Mouse (Mus musculus) gastrocnemius, postnatal 14 days (tissue): ENCODE measurements around the gene Xirp2. TPM values are rescaled to one million over a fixed set of nuclear protein-coding genes. Genes with fewer than 3 reads are reported as not detected.
A peak's percentile ranks its signal among the peaks of the same experiment; 100 is the strongest.
"Not testable (repeated sequence)": the region's sequence is repeated elsewhere in the genome, so short reads cannot be mapped to it uniquely, and the experiment has no call there.

Experiments used
- DNase-seq: peaks from one replicate; pipeline ENCODE4 v3.0.0; 2021; ENCODE audit warnings: mixed read lengths
- intact Hi-C: fragments of 180-260 bp; cut with DNase I; formaldehyde crosslinking; loops from one replicate; pipeline ENCODE4 v1.15.1; 2025; ENCODE audit warnings: low total_unique reads
- long read RNA-seq, 2 experiments: library from polyadenylated mRNA; stranded (forward); transcript quantifications; one replicate each; pipeline ENCODE4 v2.0.0; 2021
- total RNA-seq, 2 experiments: library from RNA; stranded (reverse); gene quantifications; 2 replicates each; pipeline ENCODE4 v1.2.3; 2021

Xirp2 gene
- total RNA-seq = 100 to 1,000 TPM; 444 to 471 TPM
- long read RNA-seq, experiment 1, partial matches to known transcripts = 107 of 110 reads
- long read RNA-seq, experiment 1, other reads (novel, unspliced or antisense) = 3 of 110 reads
- long read RNA-seq, experiment 2, full-length matches to known transcripts = 2 of 93 reads
- long read RNA-seq, experiment 2, partial matches to known transcripts = 85 of 93 reads
- long read RNA-seq, experiment 2, other reads (novel, unspliced or antisense) = 6 of 93 reads

DNA sequence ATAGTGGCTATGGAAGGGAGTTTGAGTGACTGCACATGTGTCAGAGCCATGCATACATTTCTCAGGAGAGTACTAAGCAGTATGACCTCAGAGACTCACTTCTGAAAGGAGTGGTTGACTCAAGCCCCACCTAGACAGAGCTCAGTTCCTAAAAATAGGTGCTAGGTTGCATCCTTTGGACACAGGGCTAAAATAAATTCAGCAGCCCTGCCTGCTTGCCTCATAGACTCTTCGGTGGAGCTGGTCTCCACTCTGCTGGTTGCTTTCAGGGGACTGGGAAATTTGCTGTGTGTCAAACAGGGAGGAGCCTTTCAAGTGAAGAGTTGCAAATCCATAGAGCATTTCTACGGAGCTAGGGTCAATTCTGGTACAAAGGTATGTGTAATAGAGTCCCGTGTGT is at the start of gene Xirp2:
Xirp2 (plus strand) TSS at position 223 of the 400 bp plus-strand sequence.
- DNase-seq = peak; percentile 18
- intact Hi-C loops = no loop called here

DNA sequence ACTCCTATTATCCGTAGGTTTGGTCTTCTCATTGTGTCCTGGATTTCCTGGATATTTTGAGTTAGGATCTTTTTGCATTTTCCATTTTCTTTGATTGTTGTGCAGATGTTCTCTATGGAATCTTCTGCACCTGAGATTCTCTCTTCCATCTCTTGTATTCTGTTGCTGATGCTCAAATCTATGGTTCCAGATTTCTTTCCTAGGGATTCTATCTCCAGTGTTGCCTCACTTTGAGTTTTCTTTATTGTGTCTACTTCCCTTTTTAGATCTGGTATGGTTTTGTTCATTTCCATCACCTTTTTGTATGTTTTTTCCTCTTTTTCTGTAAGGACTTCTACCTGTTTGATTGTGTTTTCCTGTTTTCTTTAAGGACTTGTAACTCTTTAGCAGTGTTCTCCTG is 32.4 kb upstream of the Xirp2 start, which contains the start of gene Gm21830:
Gm21830 (plus strand) TSS at position 301 of the 400 bp plus-strand sequence.
- intact Hi-C loops = not testable (repeated sequence)

DNA sequence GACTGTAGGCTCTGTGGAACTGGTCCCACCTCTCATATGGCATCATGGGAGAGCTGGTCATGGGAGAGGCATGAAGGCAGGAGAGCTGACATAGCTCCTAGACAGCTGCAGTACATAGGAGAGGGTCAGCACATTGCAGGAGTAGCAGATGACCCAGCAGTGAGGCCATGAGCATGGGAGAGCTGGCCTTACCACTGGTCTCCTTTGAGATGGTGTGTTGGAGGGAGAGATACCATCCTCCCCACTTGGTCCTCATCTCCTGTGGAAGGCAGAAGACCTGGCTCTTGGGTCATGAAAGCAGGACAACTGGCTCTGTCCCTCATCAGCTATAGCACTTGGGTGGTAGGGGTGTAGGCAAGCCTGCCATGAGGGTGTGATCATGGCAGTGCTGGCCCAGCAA is 24.9 kb upstream of the Xirp2 start:
- DNase-seq = no peak
- intact Hi-C loops = no loop called here

More for the DNA sequence above, 32.4 kb upstream of the Xirp2 start, which contains the start of gene Gm21830:
- DNase-seq = not testable (repeated sequence)

DNA sequence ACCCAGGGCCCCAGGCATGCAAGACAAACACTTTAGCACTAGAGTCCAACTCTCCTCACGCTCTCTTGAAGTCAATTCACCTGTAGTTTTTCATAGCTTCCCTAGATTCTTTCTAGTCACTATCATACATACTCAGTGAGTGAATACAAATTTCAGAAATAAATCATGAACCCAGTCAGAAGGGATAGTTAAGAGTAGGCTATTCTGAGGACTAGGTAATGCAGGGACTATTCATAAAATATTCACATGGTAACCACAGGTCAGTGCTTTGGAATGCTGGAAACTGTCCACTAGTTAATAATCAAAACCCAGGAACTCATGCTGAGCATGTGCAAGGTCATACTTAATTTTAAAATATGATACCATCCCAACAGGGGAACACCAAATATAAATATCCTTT is 23.0 kb upstream of the Xirp2 start:
- intact Hi-C loops = no loop called here
- no peak for DNase-seq

DNA sequence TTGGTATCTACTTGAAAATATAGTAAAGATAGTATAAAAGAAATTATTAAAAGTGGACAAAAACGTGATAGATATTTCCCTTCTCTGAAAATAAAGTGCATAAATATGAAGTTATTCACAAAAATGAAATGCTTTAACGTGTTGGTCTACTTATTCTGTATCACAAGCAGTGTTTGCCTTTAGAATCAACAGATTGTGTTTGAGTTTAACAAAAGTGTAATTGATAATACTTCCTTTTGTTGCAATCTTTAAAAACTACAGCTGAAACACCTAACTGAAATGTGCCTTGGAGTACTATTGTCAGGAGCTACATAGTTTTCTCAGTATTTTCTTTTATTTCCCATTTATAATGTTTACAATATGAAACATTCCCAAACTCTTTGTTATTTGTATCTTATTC is 12.7 kb upstream of the Xirp2 start, which contains the start of gene Gm26727:
Gm26727 (minus strand) TSS at position 101 of the 400 bp plus-strand sequence.
- intact Hi-C loops = no loop called here
- no peak for DNase-seq

DNA sequence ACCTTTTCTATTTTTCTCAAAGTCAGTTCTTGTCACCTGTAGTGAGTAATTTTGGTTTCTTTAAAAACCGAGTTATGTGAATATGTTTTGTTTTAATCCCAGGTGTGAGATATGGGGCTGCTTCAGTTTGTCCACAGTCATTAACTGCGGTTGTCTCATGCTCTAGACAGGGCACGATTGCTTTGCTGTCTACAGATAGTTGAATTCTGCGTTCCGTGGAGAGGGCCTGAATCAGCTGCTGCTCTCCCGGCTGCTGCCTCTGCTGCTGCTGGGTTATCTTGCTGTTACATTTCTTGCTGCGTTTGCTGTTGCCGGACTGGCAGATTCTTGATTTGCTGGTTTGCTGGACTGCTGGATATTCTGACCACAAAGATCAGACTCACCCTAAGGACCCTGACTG is 7.5 kb upstream of the Xirp2 start:
- DNase-seq = no peak
- intact Hi-C loops = no loop called here

DNA sequence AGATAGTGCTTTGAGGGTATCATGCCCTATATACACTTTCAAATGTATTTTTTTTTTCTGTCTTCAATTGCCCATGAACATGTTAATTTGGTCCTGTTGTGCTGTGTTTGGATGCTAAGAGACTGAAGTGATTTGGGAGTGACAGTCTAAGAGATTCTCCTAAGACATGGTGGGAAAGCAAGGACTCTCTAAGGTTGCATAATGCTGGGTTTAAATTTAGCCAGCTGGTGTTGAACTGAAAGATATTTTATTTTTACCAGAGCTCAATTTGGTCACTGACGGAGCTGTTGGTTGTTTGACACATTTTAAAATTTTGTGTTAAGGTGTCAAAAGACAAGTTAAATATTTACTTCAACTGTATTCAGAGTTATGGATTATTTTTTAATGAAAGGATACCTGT is 970 bp downstream of the Xirp2 start:
- intact Hi-C loops = no loop called here
- no peak for DNase-seq

DNA sequence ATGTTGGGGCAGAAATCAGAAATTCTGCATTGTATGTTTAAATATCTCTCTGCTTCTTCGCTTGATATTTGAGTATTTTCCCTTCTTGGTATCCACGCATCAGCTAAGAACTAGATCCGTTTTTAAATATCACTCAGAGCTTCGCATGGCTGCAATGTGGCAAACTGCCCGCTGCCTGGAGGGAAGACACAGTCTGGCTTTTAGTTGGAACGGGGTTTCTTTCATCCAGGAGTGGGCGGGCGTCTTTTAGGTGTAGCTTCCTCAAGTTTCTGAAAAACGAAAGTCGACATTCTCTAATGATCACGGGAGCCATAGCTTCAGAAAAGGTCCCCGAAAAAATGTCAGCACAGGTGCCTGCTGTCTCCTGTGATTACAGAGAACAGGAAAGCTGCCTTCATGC is 1.4 kb downstream of the Xirp2 start:
- intact Hi-C loops = no loop called here

DNA sequence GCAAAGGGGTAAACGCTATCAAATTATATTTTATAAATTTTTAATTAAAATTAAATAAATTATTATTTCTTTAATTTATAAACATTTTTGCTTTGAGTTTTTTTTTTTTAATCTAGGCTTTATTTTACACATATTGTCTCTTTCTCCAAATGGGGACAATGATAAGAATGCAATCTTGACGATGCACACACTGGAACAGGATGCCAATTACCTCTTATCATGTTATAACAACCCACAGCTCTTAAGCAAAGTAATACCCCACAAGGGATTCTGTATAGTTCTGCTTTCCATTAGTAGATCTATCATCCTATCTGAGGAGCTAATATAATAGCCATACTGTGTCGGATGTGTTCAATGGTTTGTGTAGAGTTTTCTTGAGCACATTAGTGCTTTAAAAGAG is 15.1 kb downstream of the Xirp2 start:
- DNase-seq = no peak
- intact Hi-C loops = no loop called here

More for the DNA sequence above, 1.4 kb downstream of the Xirp2 start:
- peak; percentile 42 for DNase-seq

DNA sequence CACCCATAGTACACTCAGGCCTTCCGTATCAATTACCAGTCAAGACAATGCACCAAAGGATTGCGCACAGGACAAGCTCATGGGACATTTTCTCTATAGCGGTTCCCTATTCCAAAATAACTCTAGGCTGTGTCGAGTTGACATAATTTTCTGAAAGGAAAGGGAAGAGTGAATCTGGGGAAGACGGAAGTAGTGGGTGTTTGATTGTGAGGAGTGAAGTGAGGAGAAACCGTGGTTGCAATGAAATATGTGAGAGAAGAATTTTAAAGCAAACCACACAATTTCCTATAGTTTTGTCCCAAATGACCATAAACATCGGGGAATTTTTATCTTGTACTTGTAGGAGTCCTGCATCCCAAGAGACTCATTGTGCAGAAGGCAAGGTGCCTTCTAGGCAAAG is 21.2 kb downstream of the Xirp2 start:
- no peak for DNase-seq
- intact Hi-C loops = no loop called here

DNA sequence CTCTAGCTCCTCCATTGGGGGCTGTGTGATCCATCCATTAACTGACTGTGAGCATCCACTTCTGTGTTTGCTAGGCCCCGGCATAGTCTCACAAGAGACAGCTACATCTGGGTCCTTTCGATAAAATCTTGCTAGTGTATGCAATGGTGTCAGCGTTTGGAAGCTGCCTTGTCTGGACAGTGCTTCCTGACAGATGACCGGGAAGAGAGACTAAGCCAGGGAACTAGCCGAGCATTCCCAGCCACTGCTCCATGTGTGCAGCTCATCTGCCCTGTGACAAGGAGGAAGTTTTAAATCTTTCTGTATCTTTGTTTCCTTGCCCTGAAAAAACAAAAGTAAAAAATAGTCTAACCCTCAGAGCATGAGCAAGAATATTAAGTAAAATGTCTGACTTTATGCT is 24.2 kb downstream of the Xirp2 start:
- intact Hi-C loops, DNase-seq: not testable (repeated sequence)

DNA sequence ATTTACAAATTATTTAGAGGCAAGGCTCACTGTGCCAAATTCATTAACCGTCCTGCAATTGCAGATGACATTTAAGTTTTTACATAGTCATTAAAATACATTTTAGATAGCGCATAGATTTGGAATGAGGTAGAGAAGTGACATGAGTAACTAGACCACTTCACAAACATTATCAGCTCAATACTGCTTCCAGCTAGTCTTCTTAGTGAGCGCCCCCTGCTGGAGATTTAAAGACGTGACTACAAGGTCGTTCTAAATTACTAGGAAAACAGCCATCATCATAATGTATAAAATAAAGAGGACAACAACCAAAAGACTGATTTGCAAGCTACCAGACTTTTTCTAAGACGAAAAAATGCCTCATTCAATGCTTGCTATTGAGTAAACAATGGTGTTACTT is 32.0 kb downstream of the Xirp2 start:
- intact Hi-C loops = no loop called here
- DNase-seq = peak; percentile 42

DNA sequence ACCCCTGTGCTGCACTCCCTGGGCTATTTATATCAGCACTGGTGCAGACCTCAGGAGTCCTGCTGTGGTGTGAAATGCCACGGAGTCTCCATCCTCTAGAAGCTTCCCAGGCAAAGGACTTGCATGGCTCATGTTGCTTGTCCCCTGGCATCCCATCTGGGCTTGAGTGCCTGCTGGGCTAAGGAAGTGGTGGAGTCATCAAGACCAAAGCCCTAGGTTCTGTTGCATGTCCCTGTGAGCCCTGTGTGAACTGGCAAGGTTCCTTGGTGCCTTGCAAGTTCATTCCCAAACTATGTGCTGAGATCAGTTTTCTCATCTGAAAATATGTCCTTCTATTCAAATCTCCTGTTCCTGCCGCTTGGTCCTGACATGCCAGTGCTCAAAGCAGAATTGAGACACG is 35.2 kb downstream of the Xirp2 start:
- intact Hi-C loops = no loop called here
- DNase-seq = peak; percentile 71

DNA sequence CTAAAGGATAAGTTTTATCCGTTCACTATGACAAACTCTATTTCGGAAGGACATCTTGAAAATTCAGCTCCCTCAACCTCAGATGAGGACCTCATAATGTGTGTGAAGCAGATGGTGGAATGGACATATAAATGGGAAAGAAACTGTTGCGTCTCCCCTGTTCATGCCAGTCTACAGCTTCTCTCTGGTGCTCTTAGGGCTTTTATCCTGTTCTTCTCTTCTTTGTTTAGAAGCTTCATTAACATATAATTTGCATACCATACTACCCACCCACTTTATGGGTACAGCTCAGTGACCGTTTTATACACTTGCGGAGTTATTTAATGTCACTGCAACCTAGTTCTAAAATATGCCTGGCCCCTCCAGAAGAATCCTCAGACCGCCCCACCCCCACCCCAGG is 40.9 kb downstream of the Xirp2 start:
- intact Hi-C loops = no loop called here
- no peak for DNase-seq

DNA sequence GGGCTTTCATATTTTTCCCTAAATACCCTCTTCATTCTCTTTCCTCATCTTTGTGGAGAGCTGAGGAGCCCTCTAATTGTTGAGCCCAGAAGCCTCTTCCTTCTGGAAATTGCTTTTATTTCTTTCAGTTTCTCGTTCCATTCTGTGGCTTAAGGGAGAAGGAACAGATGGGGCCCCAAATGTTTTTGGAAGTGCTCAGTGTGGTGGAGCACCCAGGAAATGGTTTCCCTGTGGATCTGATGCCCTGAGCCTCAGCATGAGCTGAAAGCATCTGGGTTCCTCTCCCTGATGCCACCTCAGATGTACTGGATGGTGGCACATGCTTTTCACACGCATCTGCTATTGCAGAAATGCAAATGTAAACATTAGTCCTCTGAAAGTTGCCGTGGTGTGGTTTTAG is 41.4 kb downstream of the Xirp2 start:
- no peak for DNase-seq

DNA sequence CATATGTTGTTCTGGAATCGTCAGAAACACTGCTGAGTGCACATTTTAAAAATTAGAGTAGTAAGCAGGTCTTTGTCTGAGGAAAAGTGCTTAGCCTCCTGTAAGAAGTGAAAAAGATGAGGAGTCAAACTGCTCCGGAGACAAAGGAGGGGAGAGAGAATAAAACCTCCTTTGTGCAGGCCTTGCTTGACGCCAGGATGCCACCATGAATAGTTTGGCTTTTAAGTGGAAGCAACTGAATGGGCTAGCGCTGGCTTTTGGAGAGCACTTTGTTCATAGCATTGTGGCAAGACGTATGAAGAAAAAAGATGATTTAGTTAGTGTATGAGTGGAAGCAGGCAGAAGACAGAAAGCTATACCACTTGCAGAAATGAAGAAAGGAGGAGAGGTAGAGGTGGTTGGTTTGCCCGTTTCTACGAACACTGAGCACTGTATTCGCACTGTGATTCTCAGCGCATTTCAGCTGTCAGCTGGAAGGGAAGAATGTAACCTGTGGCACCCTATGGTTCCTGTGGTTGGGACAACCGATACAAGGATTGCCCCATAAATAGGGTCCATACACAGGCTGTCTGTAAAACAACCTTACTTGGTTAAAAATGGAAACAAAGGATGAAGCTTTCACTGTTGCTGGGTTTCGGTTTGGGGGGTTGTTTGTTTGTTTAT is 42.8 kb downstream of the Xirp2 start:
- intact Hi-C loops = no loop called here
- DNase-seq = no peak

More for the DNA sequence above, 41.4 kb downstream of the Xirp2 start:
- intact Hi-C loops = no loop called here

DNA sequence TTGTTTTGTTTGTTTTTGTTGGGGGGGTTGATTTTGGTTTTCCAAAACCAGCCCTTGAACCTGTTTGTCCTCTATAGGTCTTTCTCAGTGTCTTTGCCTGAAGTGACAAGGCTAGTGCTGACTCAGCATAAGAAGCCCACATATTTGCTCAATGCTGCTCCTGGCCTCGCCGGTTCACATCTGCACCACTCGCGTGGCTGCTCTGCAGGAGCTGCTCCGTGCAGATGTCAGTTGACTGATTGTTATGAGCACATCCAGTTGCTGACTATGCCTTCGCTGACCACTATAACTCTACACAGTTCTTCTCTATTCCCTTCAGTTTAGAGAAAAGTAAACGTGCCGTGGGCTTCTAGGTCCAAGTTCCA is 43.3 kb downstream of the Xirp2 start:
- intact Hi-C loops = no loop called here
- DNase-seq = no peak

DNA sequence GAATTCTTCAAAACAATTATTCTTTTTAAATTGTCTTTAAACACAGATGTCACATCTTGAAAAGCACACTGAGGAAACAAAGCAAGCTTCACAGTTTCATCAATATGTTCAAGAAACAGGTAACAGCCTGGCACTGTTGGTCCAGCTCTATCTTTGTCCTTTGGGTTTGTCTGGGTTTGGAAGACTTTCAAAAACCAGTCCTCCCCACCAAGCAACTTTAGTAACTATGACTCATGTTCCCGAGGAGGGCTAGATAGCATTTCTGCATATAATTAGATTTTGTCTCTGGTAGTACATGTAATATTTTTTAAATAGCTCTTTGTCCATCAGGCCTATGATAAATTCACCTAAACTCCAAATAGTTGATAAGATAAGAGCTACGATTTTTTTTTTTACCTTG is 59.7 kb downstream of the Xirp2 start:
- DNase-seq = no peak

DNA sequence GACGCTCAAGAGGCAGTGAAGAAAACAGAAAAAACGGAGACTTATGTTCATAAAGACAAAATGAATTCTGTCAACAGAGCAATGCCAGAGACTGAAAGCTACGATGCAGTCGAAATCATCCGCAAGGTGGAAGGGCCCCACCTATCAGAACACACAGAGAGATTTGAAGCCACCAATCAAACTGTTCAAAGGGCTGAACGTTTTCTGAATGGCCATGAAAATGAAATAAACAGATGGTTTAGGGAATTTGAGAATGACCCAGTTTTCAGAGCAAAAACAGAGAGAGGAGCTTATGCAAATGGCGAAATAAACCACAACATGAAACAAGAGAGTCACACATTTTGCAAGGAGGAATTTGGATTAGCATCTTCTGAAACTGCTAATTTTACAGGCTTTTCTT is 70.6 kb downstream of the Xirp2 start:
- DNase-seq = no peak
- intact Hi-C loops = no loop called here

More for the DNA sequence above, 59.7 kb downstream of the Xirp2 start:
- intact Hi-C loops = no loop called here

DNA sequence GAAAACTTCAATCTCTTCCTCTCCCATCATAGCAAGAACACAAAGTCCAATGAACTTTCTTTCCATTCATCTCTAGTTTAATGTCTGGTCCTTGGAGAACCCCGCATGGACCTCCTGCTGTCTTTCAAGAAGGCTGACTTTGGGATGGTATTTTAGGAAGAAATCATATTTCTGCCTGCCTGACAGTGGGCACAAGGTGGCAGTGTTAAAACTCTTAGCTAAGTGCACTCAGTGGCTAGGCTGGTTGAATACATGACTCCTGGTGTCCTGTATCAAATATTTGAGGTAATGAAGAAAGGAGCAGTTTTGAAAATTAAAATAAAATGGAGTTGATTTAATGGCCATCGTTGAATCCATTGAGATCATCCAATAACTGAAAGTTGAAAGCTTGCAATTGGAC is 89.5 kb downstream of the Xirp2 start:
- intact Hi-C loops = no loop called here
- DNase-seq = no peak

DNA sequence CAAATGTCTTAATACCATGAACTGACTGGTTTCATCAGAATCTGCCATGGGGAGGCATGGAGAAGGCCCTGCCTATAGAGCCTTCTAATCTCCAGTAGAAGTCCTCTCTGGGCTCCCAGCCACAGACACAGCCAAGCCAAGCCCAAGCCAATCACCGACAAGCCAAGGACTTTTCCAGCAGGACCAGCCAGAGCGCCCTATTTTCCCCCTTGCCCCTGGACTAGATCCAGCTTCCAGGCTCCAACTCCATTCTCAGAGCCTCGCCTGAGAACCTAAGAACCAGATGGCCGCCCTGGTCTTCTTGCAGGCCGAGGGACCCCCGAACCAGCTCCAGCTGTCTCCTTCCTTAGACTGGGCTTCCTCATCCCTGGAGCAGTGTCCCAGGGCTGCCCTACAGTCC is 93.6 kb downstream of the Xirp2 start:
- intact Hi-C loops = no loop called here
- DNase-seq = no peak
